Mouse (Mus musculus) layer of hippocampus, adult 18-20 months (tissue): Measurements from ENCODE around the gene Cct5. TPM values are rescaled to one million over a fixed set of nuclear protein-coding genes. Genes with fewer than 3 reads are reported as not detected.

Experiments
- DNase-seq, 2 experiments: peaks; one replicate each; pipeline ENCODE4 v3.0.0; 2022; ENCODE audit warnings: low spot score in 2 of 2
- long read RNA-seq: library from polyadenylated mRNA; stranded (forward); transcript quantifications from one replicate; pipeline ENCODE4 v2.0.0, GENCODE M21; 2021
- total RNA-seq, 2 experiments: library from RNA; stranded (reverse); gene quantifications; 2 replicates each; pipeline ENCODE4 v1.2.3; 2021

The Cct5 gene
- total RNA-seq = 100 to 1,000 TPM; 240 to 245 TPM
- long read RNA-seq, transcript Cct5-201 (11 exons, 1,853 nt) = major isoform, 249 of 283 reads
- long read RNA-seq, partial matches to known transcripts = 11 of 283 reads
- long read RNA-seq, other reads (novel, unspliced or antisense) = 23 of 283 reads

- DNase-seq = peak; percentile 96 to 99
Measured at GRCm38 (mm10) chr15:31601646-31602374, at the start of gene Cct5, which contains the start of gene Fam173b. TSS of gene Cct5 (minus strand) at chr15:31601804. TSS of gene Fam173b (plus strand) at chr15:31601852.

GRCm38 (mm10) chr15:31650821-31651220, 49.2 kb upstream of the Cct5 start:
- no peak for DNase-seq

GRCm38 (mm10) chr15:31649691-31650090, 48.1 kb upstream of the Cct5 start:
- DNase-seq = no peak

- DNase-seq = no peak
Measured at GRCm38 (mm10) chr15:31647851-31648569, 46.4 kb upstream of the Cct5 start.

GRCm38 (mm10) chr15:31647225-31647624, 45.6 kb upstream of the Cct5 start:
- DNase-seq = no peak

- no peak for DNase-seq
Measured at GRCm38 (mm10) chr15:31636091-31636595, 34.5 kb upstream of the Cct5 start.

GRCm38 (mm10) chr15:31634582-31634981, 33.0 kb upstream of the Cct5 start:
- DNase-seq = peak; percentile 88 to 95

GRCm38 (mm10) chr15:31632478-31632877, 30.9 kb upstream of the Cct5 start:
- no peak for DNase-seq

GRCm38 (mm10) chr15:31631396-31631858, 29.8 kb upstream of the Cct5 start:
- DNase-seq = no peak

GRCm38 (mm10) chr15:31629556-31629955, 28.0 kb upstream of the Cct5 start:
- no peak for DNase-seq

- no peak for DNase-seq
Measured at GRCm38 (mm10) chr15:31628180-31628579, 26.6 kb upstream of the Cct5 start.

- DNase-seq = peak in 1 of 2 experiments; percentile 49
Measured at GRCm38 (mm10) chr15:31627277-31628154, 25.9 kb upstream of the Cct5 start.

GRCm38 (mm10) chr15:31619521-31619920, 17.9 kb upstream of the Cct5 start:
- peak in 1 of 2 experiments; percentile 49 for DNase-seq

GRCm38 (mm10) chr15:31617261-31617660, 15.7 kb upstream of the Cct5 start:
- DNase-seq = no peak

- no peak for DNase-seq
Measured at GRCm38 (mm10) chr15:31614666-31615065, 13.1 kb upstream of the Cct5 start.

GRCm38 (mm10) chr15:31613826-31614453, 12.3 kb upstream of the Cct5 start:
- no peak for DNase-seq

- DNase-seq = no peak
Measured at GRCm38 (mm10) chr15:31611976-31612375, 10.4 kb upstream of the Cct5 start.

GRCm38 (mm10) chr15:31611027-31611426, 9.4 kb upstream of the Cct5 start:
- DNase-seq = peak in 1 of 2 experiments; percentile 72

- DNase-seq = no peak
Measured at GRCm38 (mm10) chr15:31606821-31607220, 5.2 kb upstream of the Cct5 start.

GRCm38 (mm10) chr15:31603113-31603512, 1.5 kb upstream of the Cct5 start:
- no peak for DNase-seq
